Mouse (Mus musculus): Measurements from ENCODE around the gene Slc9a3r1.

DNA sequence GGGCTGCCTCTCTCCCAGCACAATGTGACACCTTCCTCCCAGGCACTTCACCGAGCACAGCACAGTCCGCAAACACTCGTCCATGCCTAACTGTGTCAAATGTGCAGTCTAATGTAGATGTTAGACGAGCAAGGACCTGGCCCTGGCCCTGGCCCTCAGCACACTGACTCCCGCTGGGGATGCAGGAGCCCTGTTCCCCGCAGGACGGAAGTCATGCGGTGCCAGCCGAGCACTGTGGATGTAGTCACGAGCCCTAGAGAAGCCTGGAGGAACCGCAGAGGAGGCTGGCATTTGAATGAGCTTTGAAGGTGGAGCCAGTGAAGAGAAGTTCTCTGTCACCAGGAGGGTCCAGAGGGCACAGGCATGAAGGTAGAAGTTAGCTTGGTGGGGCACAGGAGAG, 60.3 kb downstream of the Slc9a3r1 start:
- TF ChIP-seq CTCF (IDR thresholded peaks at IDR 0.05; ENCODE audit: low read depth) (no peak), EP300 (IDR thresholded peaks at IDR 0.05; ENCODE audit: low read depth) (no peak)

All from liver, embryonic 14.5 days (tissue).